12 mouse cellular contexts compared by ENCODE assay signal in the genomic region with DNA sequence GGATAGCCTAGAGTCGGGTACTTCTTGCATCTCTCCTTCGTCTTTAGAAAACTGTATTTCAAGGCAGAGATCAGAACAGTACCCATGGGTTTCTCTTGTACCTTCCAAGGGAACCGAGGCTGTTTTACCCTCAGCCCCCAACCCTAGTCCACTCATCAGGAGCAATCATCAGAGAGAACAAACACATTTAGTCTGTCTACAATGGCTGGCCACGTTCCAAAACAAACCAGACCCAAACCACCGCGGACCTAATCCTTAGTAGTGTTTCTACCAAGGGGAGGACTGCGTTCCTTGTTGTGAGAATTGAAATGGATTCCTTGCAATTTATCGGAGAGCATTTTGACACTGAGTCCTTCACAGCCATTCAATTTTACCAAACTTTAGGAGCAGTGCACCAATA. TPM values are rescaled to one million over a fixed set of nuclear protein-coding genes. Genes with fewer than 3 reads are reported as not detected.
DNase-seq lines count a peak whose midpoint lies in the region; ATAC-seq and TF ChIP-seq lines count a peak whose summit lies in the region.
"Had no signal": no experiment of that assay in that cellular context is flagged by ENCODE, and none has a peak within 500 bp of the region (broad histone marks: within the 10 kb centered on the region; RNA-seq: fewer than 3 reads in every experiment).

No protein-coding gene starts in this region.

- H3K9me3 ChIP-seq in heart, embryonic 11.5 days (replicated peaks; ENCODE audit: control insufficient read depth, low read length): no peaks in the 10 kb centered on the region
- H3K9me3 ChIP-seq in intestine, embryonic 14.5 days (ENCODE audit: control insufficient read depth, low read length): no peaks in the 10 kb centered on the region
- no peaks in the 10 kb centered on the region for H3K9me3 ChIP-seq in forebrain, embryonic 14.5 days (replicated peaks; ENCODE audit: control insufficient read depth, low read length)
- H3K9me3 ChIP-seq in forebrain, postnatal 0 days (ENCODE audit: low read length): no peaks in the 10 kb centered on the region
- H3K9me3 ChIP-seq: forebrain, embryonic 15.5 days; midbrain, embryonic 10.5 days had no signal

- peak overlapping the region; percentile 57; the same call in 1 of the 2 replicates for H3K4me3 ChIP-seq in heart, embryonic 11.5 days (ENCODE audit: low read depth, low read length)
- peak overlapping the region; percentile 24; the same call in 1 of the 2 replicates for H3K4me3 ChIP-seq in layer of hippocampus, adult 2 months
- no peak overlapping the region for H3K4me3 ChIP-seq in intestine, embryonic 14.5 days (ENCODE audit: low read depth, low read length)
- H3K4me3 ChIP-seq in forebrain, embryonic 14.5 days (ENCODE audit: low read depth, low read length): no peak overlapping the region
- no peak overlapping the region for H3K4me3 ChIP-seq in forebrain, postnatal 0 days (ENCODE audit: low read depth, low read length)
- H3K4me3 ChIP-seq: forebrain, embryonic 15.5 days; midbrain, embryonic 10.5 days had no signal

- H3K4me1 ChIP-seq in heart, embryonic 11.5 days (ENCODE audit: control insufficient read depth, insufficient read depth, low read length): peaks cover 14% of the 10 kb centered on the region
- peaks cover 5% of the 10 kb centered on the region; the same call in 1 of the 2 replicates for H3K4me1 ChIP-seq in intestine, embryonic 14.5 days (replicated peaks; ENCODE audit: control insufficient read depth, insufficient read depth, low read length)
- peaks cover 3% of the 10 kb centered on the region; the same call in 1 of the 2 replicates for H3K4me1 ChIP-seq in forebrain, embryonic 14.5 days (ENCODE audit: control insufficient read depth, insufficient read depth, low read length)
- H3K4me1 ChIP-seq in forebrain, postnatal 0 days (ENCODE audit: insufficient read depth): peaks cover 11% of the 10 kb centered on the region; the same call in 1 of the 2 replicates

- H3K4me2 ChIP-seq in heart, embryonic 11.5 days: peak overlapping the region; percentile 77
- peak overlapping the region; percentile 20 for H3K4me2 ChIP-seq in intestine, embryonic 14.5 days (ENCODE audit: low read length)
- H3K4me2 ChIP-seq in forebrain, embryonic 14.5 days (ENCODE audit: low read length): no peak overlapping the region
- H3K4me2 ChIP-seq in forebrain, postnatal 0 days (ENCODE audit: low read depth): no peak overlapping the region
- H3K4me2 ChIP-seq: forebrain, embryonic 15.5 days had no signal

- WGBS in heart, embryonic 11.5 days (ENCODE audit: insufficient replicate concordance): 65% methylated on average over 8 of the region's 8 CpGs
- 66% methylated on average over 8 of the region's 8 CpGs for WGBS in intestine, embryonic 14.5 days
- WGBS in forebrain, embryonic 14.5 days: 88% methylated on average over 8 of the region's 8 CpGs
- WGBS in forebrain, postnatal 0 days: 82% methylated on average over 8 of the region's 8 CpGs

- no peak for TF ChIP-seq CTCF in layer of hippocampus, adult 2 months (conservative IDR thresholded peaks at IDR 0.05)
- TF ChIP-seq CTCF in forebrain, postnatal 0 days (IDR thresholded peaks at IDR 0.05; ENCODE audit: low read depth): no peak

- H3K9ac ChIP-seq in heart, embryonic 11.5 days (ENCODE audit: low read depth, low read length): no peak overlapping the region
- no peak overlapping the region for H3K9ac ChIP-seq in intestine, embryonic 14.5 days (ENCODE audit: low read length)
- no peak overlapping the region for H3K9ac ChIP-seq in forebrain, embryonic 14.5 days (ENCODE audit: low read length)
- H3K9ac ChIP-seq in forebrain, postnatal 0 days: no peak overlapping the region
- H3K9ac ChIP-seq: forebrain, embryonic 15.5 days; liver, postnatal 0 days had no signal

- H3K27ac ChIP-seq in heart, embryonic 11.5 days (ENCODE audit: low read depth, low read length): no peak overlapping the region
- H3K27ac ChIP-seq in layer of hippocampus, adult 2 months: no peak overlapping the region
- no peak overlapping the region for H3K27ac ChIP-seq in intestine, embryonic 14.5 days (ENCODE audit: low read depth)
- no peak overlapping the region for H3K27ac ChIP-seq in forebrain, embryonic 14.5 days (ENCODE audit: low read depth, low read length)
- H3K27ac ChIP-seq in forebrain, postnatal 0 days (ENCODE audit: low read depth, low read length): no peak overlapping the region
- H3K27ac ChIP-seq: forebrain, embryonic 15.5 days; midbrain, embryonic 10.5 days had no signal

- no peak for ATAC-seq in heart, embryonic 11.5 days (replicated peaks; ENCODE audit: insufficient number of reproducible peaks, low FRiP score, low TSS enrichment)
- no peak for ATAC-seq in intestine, embryonic 14.5 days (replicated peaks; ENCODE audit: low FRiP score, low TSS enrichment, low read depth)
- ATAC-seq in forebrain, embryonic 14.5 days: no peak
- ATAC-seq in forebrain, postnatal 0 days: no peak
- ATAC-seq: forebrain, embryonic 15.5 days; liver, postnatal 0 days had no signal

- no peaks in the 10 kb centered on the region for H3K27me3 ChIP-seq in heart, embryonic 11.5 days (ENCODE audit: control insufficient read depth, insufficient read depth, low read length)
- H3K27me3 ChIP-seq in intestine, embryonic 14.5 days (replicated peaks; ENCODE audit: control insufficient read depth, insufficient read depth, low read length): peaks cover 10% of the 10 kb centered on the region
- peaks cover 21% of the 10 kb centered on the region for H3K27me3 ChIP-seq in forebrain, embryonic 14.5 days (replicated peaks; ENCODE audit: control insufficient read depth, insufficient read depth, low read length)
- peaks cover 18% of the 10 kb centered on the region for H3K27me3 ChIP-seq in forebrain, postnatal 0 days (ENCODE audit: insufficient read depth, low read length)

- H3K36me3 ChIP-seq in heart, embryonic 11.5 days (ENCODE audit: control insufficient read depth, insufficient read depth, low read length): peaks cover 2% of the 10 kb centered on the region; the same call in 1 of the 2 replicates
- H3K36me3 ChIP-seq in intestine, embryonic 14.5 days (ENCODE audit: control insufficient read depth, insufficient read depth, low read length): no peaks in the 10 kb centered on the region
- no peaks in the 10 kb centered on the region for H3K36me3 ChIP-seq in forebrain, embryonic 14.5 days (ENCODE audit: control insufficient read depth, insufficient read depth, low read length)
- no peaks in the 10 kb centered on the region for H3K36me3 ChIP-seq in forebrain, postnatal 0 days (ENCODE audit: insufficient read depth)
- H3K36me3 ChIP-seq: forebrain, embryonic 15.5 days; midbrain, embryonic 10.5 days had no signal

- intact Hi-C loops in heart, postnatal 36 days (cut with DNase I): loop anchor here (5.0 kb wide), 5 partner anchors 138 to 662 kb away; a partner anchor contains a TSS

- DNase-seq in heart, postnatal 36 days: no peak
- DNase-seq in layer of hippocampus, adult 2 months (ENCODE audit: low spot score in 2 of 2): no peak
- DNase-seq in layer of hippocampus, adult 11-12 months (ENCODE audit: low spot score): no peak
- no peak for DNase-seq in intestine, embryonic 14.5 days (ENCODE audit: low spot score)
- DNase-seq in lung, postnatal 36 days: peak; percentile 53
- no peak for DNase-seq in forebrain, embryonic 14.5 days (ENCODE audit: low spot score)
- DNase-seq in forebrain, postnatal 0 days: no peak
- DNase-seq: cerebellum, postnatal 10 days; liver, postnatal 0 days had no signal

RNA-seq across cellular contexts. Expression of a gene that starts 2.9 kb away (rescaled TPM):
- polyA plus RNA-seq in heart, embryonic 11.5 days (2014; fragmentation: Nextera tagmentation; extraction: Ambion mirVana): 10.3 and 11.7 TPM in 2 replicates
- 1 to 10 TPM; 5.3 TPM for total RNA-seq in heart, postnatal 36 days (2021)
- 1 to 10 TPM; 2.1 to 2.3 TPM for total RNA-seq in layer of hippocampus, adult 2 months (2021)
- 5.1 and 6.0 TPM in 2 replicates for polyA plus RNA-seq in intestine, embryonic 14.5 days (2014; fragmentation: Nextera tagmentation; extraction: Ambion mirVana)
- polyA plus RNA-seq in forebrain, embryonic 14.5 days (2014; fragmentation: Nextera tagmentation; extraction: Ambion mirVana): 0.98 and 1.1 TPM in 2 replicates
- 2.3 TPM in 2 replicates for total RNA-seq in forebrain, postnatal 0 days (2014; rRNA removed)
- polyA plus RNA-seq in forebrain, postnatal 0 days (2015; fragmentation: Nextera tagmentation; extraction: Ambion mirVana): 1.7 and 2.7 TPM in 2 replicates

Comparison
In these comparisons a context has a peak if more than half of its experiments do, and no peak if none do; other contexts are left out.
1. H3K4me2 ChIP-seq: peak in heart, embryonic 11.5 days (single experiment) and intestine, embryonic 14.5 days (single experiment); none in forebrain, embryonic 14.5 days (single experiment) and forebrain, postnatal 0 days (single experiment).
2. H3K4me3 ChIP-seq: peak in heart, embryonic 11.5 days (single experiment) and layer of hippocampus, adult 2 months (single experiment); none in intestine, embryonic 14.5 days (single experiment), forebrain, embryonic 14.5 days (single experiment) and forebrain, postnatal 0 days (single experiment).